Mouse (Mus musculus) hematopoietic stem cell, adult 5-6 weeks (primary cell): ENCODE data around the gene Cavin3. TPM values are rescaled to one million over a fixed set of nuclear protein-coding genes. Genes with fewer than 3 reads are reported as not detected.

Experiments
- ATAC-seq, 2 experiments: fragments of 125-278 bp in 1 of 2; replicated peaks in 1 of 2; 2 replicates each; pipeline ENCODE4 v1.8.0; 2016 to 2017; ENCODE audit warnings: inconsistent platforms in 2 of 2, mild to moderate bottlenecking in 2 of 2, moderate number of reproducible peaks in 2 of 2, low read depth in 1 of 2, moderate TSS enrichment in 1 of 2; ENCODE audit not compliant: low FRiP score in 2 of 2, poor library complexity in 2 of 2, severe bottlenecking in 2 of 2, insufficient read depth in 1 of 2, low TSS enrichment in 1 of 2
- total RNA-seq: library from RNA; stranded (forward); fragments of 172-1452, 232-1000 nt; gene quantifications from 2 replicates; pipeline ENCODE4 v1.2.3, GENCODE M21; 2017

Gene Cavin3
- total RNA-seq, 1 experiment from 2014 or later: 5.6 TPM

GRCm38 (mm10) chr7:105437979-105438772 is 43.9 kb downstream of the Cavin3 start:
- no peak for ATAC-seq

GRCm38 (mm10) chr7:105434798-105435197 is 47.3 kb downstream of the Cavin3 start:
- ATAC-seq: no peak

GRCm38 (mm10) chr7:105433859-105434258 is 48.2 kb downstream of the Cavin3 start:
- no peak for ATAC-seq

- ATAC-seq: no peak
Observed at GRCm38 (mm10) chr7:105432058-105432457, 50.0 kb downstream of the Cavin3 start.

Other genes with a start within 250 kb of the Cavin3 start
- gene Olfr688, start 194.2 kb downstream of the Cavin3 start, total RNA-seq: not detected in 2 replicates
- gene Olfr689, start 171.1 kb downstream of the Cavin3 start, total RNA-seq: not detected in 2 replicates
- not detected in 2 replicates for gene Olfr690, start 148.2 kb downstream of the Cavin3 start, total RNA-seq
- not detected in 2 replicates for gene Olfr691, start 140.0 kb downstream of the Cavin3 start, total RNA-seq
- gene Olfr692, start 114.1 kb downstream of the Cavin3 start, total RNA-seq: not detected in 2 replicates
- gene Gm5901, start 107.3 kb downstream of the Cavin3 start, total RNA-seq: not detected in 2 replicates
- gene Fam160a2, start 82.2 kb downstream of the Cavin3 start, total RNA-seq: 13.2 and 15.8 TPM in 2 replicates
- not detected in 2 replicates for gene Cnga4, start 77.7 kb downstream of the Cavin3 start, total RNA-seq
- gene Cckbr, start 56.6 kb downstream of the Cavin3 start, total RNA-seq: not detected in 2 replicates
- 11.0 and 17.9 TPM in 2 replicates for gene Smpd1, start 72.1 kb upstream of the Cavin3 start, total RNA-seq
- 5.9 and 9.5 TPM in 2 replicates for gene Apbb1, start 99.4 kb upstream of the Cavin3 start, total RNA-seq
- not detected in 2 replicates for gene Hpx, start 117.8 kb upstream of the Cavin3 start, total RNA-seq
- 7.5 and 17.6 TPM in 2 replicates for gene Trim3, start 151.3 kb upstream of the Cavin3 start, total RNA-seq
- gene Timm10b, start 157.8 kb upstream of the Cavin3 start, total RNA-seq: 40.5 and 55.8 TPM in 2 replicates
- gene Arfip2, start 158.1 kb upstream of the Cavin3 start, total RNA-seq: 25.1 and 50.5 TPM in 2 replicates
- 1.2 and 4.6 TPM in 2 replicates for gene Gm45799, start 158.3 kb upstream of the Cavin3 start, total RNA-seq
- gene Dnhd1, start 168.5 kb upstream of the Cavin3 start, total RNA-seq: 4.3 and 4.8 TPM in 2 replicates